Mouse (Mus musculus) liver, embryonic 14.5 days (tissue): ENCODE measurements around the gene Itga6.

Source experiments
- CTCF ChIP-seq: IDR thresholded peaks from 2 replicates; pipeline ENCODE4 v1.5.1; 2016; ENCODE audit warnings: antibody characterized with exemption, low read depth, control low read depth
- EP300 ChIP-seq: IDR thresholded peaks from 2 replicates; pipeline ENCODE4 v1.6.1; 2016; ENCODE audit warnings: antibody characterized with exemption, low read depth

- TF ChIP-seq CTCF, result no peak
- no peak for TF ChIP-seq EP300
Observed at GRCm38 (mm10) chr2:71739173-71739860, 6.1 kb upstream of the Itga6 start.
